Mouse (Mus musculus): ENCODE measurements around the gene Mtor. TPM values are rescaled to one million over a fixed set of nuclear protein-coding genes. Genes with fewer than 3 reads are reported as not detected.

Mtor gene
- polyA plus RNA-seq, 1 experiment from 2014 or later, result 13.0 TPM

GRCm38 (mm10) chr4:148453707-148454106 lies 5.3 kb downstream of the Mtor start:
- Histone ChIP-seq H3K9me3 (ENCODE audit: low read length) (no peaks in the 10 kb centered on the region), H3K4me2 (ENCODE audit: low read depth, low read length) (no peak overlapping the region), H3K4me3 (ENCODE audit: low read depth, low read length) (no peak overlapping the region), H3K27me3 (ENCODE audit: insufficient read depth, low read length) (no peaks in the 10 kb centered on the region), H3K27ac (ENCODE audit: low read depth) (no peak overlapping the region), H3K4me1 (ENCODE audit: insufficient read depth) (peaks cover 8% of the 10 kb centered on the region), H3K9ac (replicated peaks) (no peak overlapping the region), H3K36me3 (replicated peaks; ENCODE audit: insufficient read depth, low read length) (peaks cover 62% of the 10 kb centered on the region)
- ATAC-seq (no peak), DNase-seq (no peak)
- TF ChIP-seq EP300 (IDR thresholded peaks at IDR 0.05; ENCODE audit: low read depth) (no peak), CTCF (IDR thresholded peaks at IDR 0.05; ENCODE audit: low read depth) (no peak)
- 89% methylated on average over 11 of the region's 11 CpGs for WGBS (ENCODE audit: insufficient replicate concordance)

- 74% methylated on average over 5 of the region's 5 CpGs for WGBS (ENCODE audit: insufficient replicate concordance)
- Histone ChIP-seq H3K4me3 (ENCODE audit: low read depth, low read length) (no peak overlapping the region), H3K36me3 (replicated peaks; ENCODE audit: insufficient read depth, low read length) (peaks cover 75% of the 10 kb centered on the region), H3K9ac (replicated peaks) (no peak overlapping the region), H3K4me1 (ENCODE audit: insufficient read depth) (no peaks in the 10 kb centered on the region), H3K27me3 (ENCODE audit: insufficient read depth, low read length) (no peaks in the 10 kb centered on the region), H3K4me2 (ENCODE audit: low read depth, low read length) (no peak overlapping the region), H3K27ac (ENCODE audit: low read depth) (no peak overlapping the region), H3K9me3 (ENCODE audit: low read length) (no peaks in the 10 kb centered on the region)
- no peak for TF ChIP-seq CTCF (IDR thresholded peaks at IDR 0.05; ENCODE audit: low read depth)
- TF ChIP-seq EP300 (IDR thresholded peaks at IDR 0.05; ENCODE audit: low read depth), result no peak
- DNase-seq, result no peak
- ATAC-seq, result peak; percentile 49; the same call in 1 of the 2 replicates
These were observed 7.1 kb downstream of the Mtor start for GRCm38 (mm10) chr4:148455477-148456025.

- Histone ChIP-seq H3K9ac (replicated peaks) (no peak overlapping the region), H3K4me1 (ENCODE audit: insufficient read depth) (no peaks in the 10 kb centered on the region), H3K4me3 (ENCODE audit: low read depth, low read length) (no peak overlapping the region), H3K4me2 (ENCODE audit: low read depth, low read length) (no peak overlapping the region), H3K9me3 (ENCODE audit: low read length) (no peaks in the 10 kb centered on the region), H3K27me3 (ENCODE audit: insufficient read depth, low read length) (no peaks in the 10 kb centered on the region), H3K27ac (ENCODE audit: low read depth) (no peak overlapping the region), H3K36me3 (replicated peaks; ENCODE audit: insufficient read depth, low read length) (peaks cover 82% of the 10 kb centered on the region)
- no peak for DNase-seq
- 89% methylated on average over 12 of the region's 12 CpGs for WGBS (ENCODE audit: insufficient replicate concordance)
- no peak for ATAC-seq
- no peak for TF ChIP-seq CTCF (IDR thresholded peaks at IDR 0.05; ENCODE audit: low read depth)
- no peak for TF ChIP-seq EP300 (IDR thresholded peaks at IDR 0.05; ENCODE audit: low read depth)
These were observed 12.4 kb downstream of the Mtor start for GRCm38 (mm10) chr4:148460656-148461284.

- Histone ChIP-seq H3K27ac (ENCODE audit: low read depth) (no peak overlapping the region), H3K27me3 (ENCODE audit: insufficient read depth, low read length) (no peaks in the 10 kb centered on the region), H3K9ac (replicated peaks) (no peak overlapping the region), H3K4me1 (ENCODE audit: insufficient read depth) (no peaks in the 10 kb centered on the region), H3K4me3 (ENCODE audit: low read depth, low read length) (no peak overlapping the region), H3K4me2 (ENCODE audit: low read depth, low read length) (no peak overlapping the region), H3K36me3 (replicated peaks; ENCODE audit: insufficient read depth, low read length) (peaks cover 81% of the 10 kb centered on the region), H3K9me3 (ENCODE audit: low read length) (no peaks in the 10 kb centered on the region)
- DNase-seq (no peak), ATAC-seq (no peak)
- 79% methylated on average over 4 of the region's 4 CpGs for WGBS (ENCODE audit: insufficient replicate concordance)
- peak; percentile 25; the same call in 1 of the 2 replicates for TF ChIP-seq CTCF (IDR thresholded peaks at IDR 0.05; ENCODE audit: low read depth)
- TF ChIP-seq EP300 (IDR thresholded peaks at IDR 0.05; ENCODE audit: low read depth), result no peak
These were observed 13.4 kb downstream of the Mtor start for GRCm38 (mm10) chr4:148461772-148462171.

- no peaks in the 10 kb centered on the region for H3K9me3 ChIP-seq (ENCODE audit: low read length)
- no peaks in the 10 kb centered on the region for H3K4me1 ChIP-seq (ENCODE audit: insufficient read depth)
- H3K4me2 ChIP-seq (ENCODE audit: low read depth, low read length), result no peak overlapping the region
- no peaks in the 10 kb centered on the region for H3K27me3 ChIP-seq (ENCODE audit: insufficient read depth, low read length)
- ATAC-seq (no peak), DNase-seq (no peak)
- H3K36me3 ChIP-seq (replicated peaks; ENCODE audit: insufficient read depth, low read length), result peaks cover 78% of the 10 kb centered on the region
- 89% methylated on average over 13 of the region's 13 CpGs for WGBS (ENCODE audit: insufficient replicate concordance)
- no peak overlapping the region for H3K27ac ChIP-seq (ENCODE audit: low read depth)
- no peak overlapping the region for H3K4me3 ChIP-seq (ENCODE audit: low read depth, low read length)
- TF ChIP-seq EP300 (IDR thresholded peaks at IDR 0.05; ENCODE audit: low read depth) (no peak), CTCF (IDR thresholded peaks at IDR 0.05; ENCODE audit: low read depth) (no peak)
- no peak overlapping the region for H3K9ac ChIP-seq (replicated peaks)
These were observed 14.3 kb downstream of the Mtor start for GRCm38 (mm10) chr4:148462717-148463116.

GRCm38 (mm10) chr4:148463208-148463960 lies 15.0 kb downstream of the Mtor start:
- Histone ChIP-seq H3K9ac (replicated peaks) (no peak overlapping the region), H3K4me1 (ENCODE audit: insufficient read depth) (no peaks in the 10 kb centered on the region), H3K27ac (ENCODE audit: low read depth) (no peak overlapping the region), H3K4me3 (ENCODE audit: low read depth, low read length) (no peak overlapping the region), H3K27me3 (ENCODE audit: insufficient read depth, low read length) (no peaks in the 10 kb centered on the region), H3K9me3 (ENCODE audit: low read length) (no peaks in the 10 kb centered on the region), H3K4me2 (ENCODE audit: low read depth, low read length) (no peak overlapping the region), H3K36me3 (replicated peaks; ENCODE audit: insufficient read depth, low read length) (peaks cover 79% of the 10 kb centered on the region)
- 74% methylated on average over 14 of the region's 14 CpGs for WGBS (ENCODE audit: insufficient replicate concordance)
- TF ChIP-seq EP300 (IDR thresholded peaks at IDR 0.05; ENCODE audit: low read depth), result no peak
- TF ChIP-seq CTCF (IDR thresholded peaks at IDR 0.05; ENCODE audit: low read depth), result peak; percentile 60
- peak; percentile 65 for ATAC-seq
- DNase-seq, result no peak
